23 mouse cellular contexts compared by ENCODE assay signal in the genomic region with DNA sequence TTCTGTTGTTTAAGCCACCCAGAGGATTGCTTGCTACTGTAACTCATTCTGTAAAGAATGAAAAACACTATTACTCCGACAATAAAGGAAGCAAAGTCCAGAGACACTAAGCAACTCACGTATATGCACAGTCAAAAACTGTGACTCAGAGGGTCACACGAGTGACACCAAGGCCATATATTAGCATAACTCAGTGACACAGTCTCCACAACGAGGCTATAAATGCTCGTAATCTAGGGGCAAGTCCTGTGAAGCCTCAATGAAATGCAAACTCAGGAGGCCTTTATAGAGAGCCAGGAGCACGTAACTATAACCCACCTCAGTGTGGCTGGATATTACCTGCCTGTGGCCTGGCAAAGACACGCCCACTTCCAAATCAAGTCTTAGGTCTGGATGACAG.
"Had no signal": no experiment of that assay in that cellular context is flagged by ENCODE, and none has a peak within 500 bp of the region (broad histone marks: within the 10 kb centered on the region; RNA-seq: fewer than 3 reads in every experiment).

No protein-coding gene starts in this region.

- H3K4me2 ChIP-seq: kidney, embryonic 15.5 days; limb, embryonic 12.5 days; limb, embryonic 15.5 days; liver, embryonic 11.5 days; lung, embryonic 15.5 days; midbrain, embryonic 13.5 days had no signal

- H3K4me1 ChIP-seq: kidney, embryonic 15.5 days; limb, embryonic 12.5 days; limb, embryonic 15.5 days; lung, embryonic 15.5 days; megakaryocyte, embryonic 14.5 days had no signal

- H3K9me3 ChIP-seq: kidney, embryonic 15.5 days; limb, embryonic 12.5 days; limb, embryonic 15.5 days; lung, embryonic 15.5 days; midbrain, embryonic 10.5 days; midbrain, embryonic 13.5 days had no signal

- H3K4me3 ChIP-seq: kidney, embryonic 15.5 days; limb, embryonic 12.5 days; limb, embryonic 15.5 days; lung, embryonic 15.5 days; megakaryocyte, embryonic 14.5 days; midbrain, embryonic 10.5 days; midbrain, embryonic 13.5 days had no signal

- H3K27me3 ChIP-seq: kidney, embryonic 15.5 days; limb, embryonic 12.5 days; limb, embryonic 15.5 days; lung, embryonic 15.5 days; megakaryocyte, embryonic 14.5 days had no signal

- ATAC-seq: midbrain, embryonic 13.5 days had no signal

- DNase-seq: kidney, adult 8-10 months; kidney, postnatal 10 days; kidney, postnatal 36 days; left cerebral cortex, postnatal 4 days; lung, adult 18-20 months; lung, postnatal 10 days; lung, postnatal 36 days; right cerebral cortex, adult 18-20 months; right cerebral cortex, postnatal 14 days; right cerebral cortex, postnatal 4 days; thymus, adult 2 months; thymus, postnatal 14 days; thymus, postnatal 4 days had no signal

- H3K9ac ChIP-seq: kidney, embryonic 15.5 days; limb, embryonic 12.5 days; limb, embryonic 15.5 days; liver, embryonic 14.5 days; lung, embryonic 15.5 days; midbrain, embryonic 13.5 days had no signal

- H3K36me3 ChIP-seq: kidney, embryonic 15.5 days; limb, embryonic 12.5 days; limb, embryonic 15.5 days; lung, embryonic 15.5 days; midbrain, embryonic 10.5 days; midbrain, embryonic 13.5 days had no signal

- H3K27ac ChIP-seq: kidney, embryonic 15.5 days; limb, embryonic 12.5 days; limb, embryonic 15.5 days; liver, embryonic 14.5 days; lung, embryonic 15.5 days; midbrain, embryonic 10.5 days; midbrain, embryonic 13.5 days; stomach, postnatal 0 days had no signal
